Mouse (Mus musculus) MEL-GATA-1-ER (cell line): ENCODE data around the gene Stpg3.

ENCODE experiments used
- DNase-seq: peaks from one replicate; pipeline ENCODE4 v3.0.0-alpha.2; 2012; ENCODE audit warnings: low read depth; ENCODE audit errors: extremely low read depth

The Stpg3 gene

DNA sequence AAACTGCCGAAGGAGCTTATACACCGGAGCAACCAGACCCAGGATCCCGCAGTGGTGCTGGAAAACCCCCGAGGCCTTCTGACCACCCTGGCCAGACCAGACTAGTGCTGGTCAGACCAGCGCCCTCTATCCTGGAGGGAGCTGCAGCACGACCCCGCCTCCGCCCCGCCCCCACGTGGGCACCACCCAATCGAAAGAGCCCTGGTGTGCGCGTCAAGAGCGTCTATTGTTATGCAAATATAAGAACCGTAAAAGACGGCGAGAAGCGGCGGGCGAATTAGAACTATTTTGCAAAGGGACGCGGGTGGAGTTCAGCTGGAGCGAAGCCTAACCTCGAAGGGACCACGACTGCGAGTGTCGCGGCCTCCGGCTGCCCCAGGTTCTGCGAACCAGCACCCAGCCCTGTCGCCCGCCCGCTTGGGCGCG lies 33.9 kb downstream of the Stpg3 start, which contains the start of gene Nrarp:
Gene Nrarp, plus strand, starts transcription at position 281 of the 426 bp plus-strand sequence.
- peak; percentile 81 for DNase-seq

DNA sequence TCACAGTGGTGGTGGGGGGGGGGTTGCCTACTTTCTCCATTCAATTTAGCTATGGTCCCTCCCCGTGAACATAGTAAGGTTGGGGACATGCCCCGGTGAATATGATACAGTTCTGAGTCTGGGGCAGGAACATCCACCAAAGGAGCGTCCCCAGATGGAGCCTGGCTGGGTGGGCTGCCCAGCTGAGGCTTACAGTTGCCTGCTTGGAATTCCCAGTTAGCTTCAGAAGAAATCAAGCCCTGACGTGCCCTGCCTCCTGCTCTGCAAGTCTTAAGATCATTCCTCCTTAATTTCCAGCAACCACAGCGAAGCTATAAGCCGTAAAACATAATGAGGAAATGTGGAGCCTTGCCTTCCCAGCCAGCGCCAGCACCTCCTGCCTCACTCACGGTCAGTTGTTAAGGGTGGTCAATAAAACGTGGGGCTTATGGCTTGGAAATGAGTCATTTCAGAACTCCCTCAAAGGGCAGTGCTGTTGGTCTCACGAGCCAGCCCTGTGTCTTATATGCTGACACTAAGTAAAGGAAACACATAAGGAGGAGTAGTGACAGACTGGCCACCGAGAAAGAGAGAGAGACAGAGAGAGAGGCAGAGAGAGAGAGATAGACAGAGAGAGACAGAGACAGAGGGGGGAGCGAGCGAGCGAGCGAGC lies 34.7 kb downstream of the Stpg3 start:
- DNase-seq = no peak

DNA sequence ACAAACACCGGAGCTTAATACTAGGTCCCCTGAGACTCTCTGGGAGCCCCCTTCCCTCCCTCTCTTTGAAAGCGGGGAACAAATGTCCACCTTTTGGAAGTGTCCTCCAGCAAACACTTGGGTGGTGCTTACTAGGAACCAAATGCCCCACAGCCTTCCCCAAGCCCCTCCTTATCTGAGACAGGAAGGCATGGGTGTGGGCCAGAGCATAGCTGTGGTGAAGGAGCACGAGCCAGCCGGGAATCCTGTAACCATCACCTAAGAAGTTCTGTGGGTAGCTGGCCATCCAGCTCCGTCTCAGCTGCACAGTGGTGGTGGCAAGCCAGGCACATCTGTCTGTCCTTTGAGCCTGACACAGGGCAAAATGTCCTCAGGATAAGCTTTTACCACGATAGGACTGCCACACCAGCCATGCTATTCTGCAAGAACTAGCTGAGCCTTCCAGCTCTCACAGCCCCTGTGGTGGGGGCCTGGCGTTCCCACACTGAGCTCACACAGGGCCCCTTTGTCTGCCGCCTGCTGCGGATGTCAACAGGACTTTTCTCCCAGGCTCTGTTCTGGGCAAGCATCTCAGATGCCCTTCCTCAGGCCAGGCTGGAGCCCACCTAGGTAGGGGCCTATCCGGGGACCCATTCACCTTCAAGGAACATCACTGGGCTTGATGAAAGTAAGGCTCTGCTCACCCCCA lies 36.0 kb downstream of the Stpg3 start:
- DNase-seq = no peak

DNA sequence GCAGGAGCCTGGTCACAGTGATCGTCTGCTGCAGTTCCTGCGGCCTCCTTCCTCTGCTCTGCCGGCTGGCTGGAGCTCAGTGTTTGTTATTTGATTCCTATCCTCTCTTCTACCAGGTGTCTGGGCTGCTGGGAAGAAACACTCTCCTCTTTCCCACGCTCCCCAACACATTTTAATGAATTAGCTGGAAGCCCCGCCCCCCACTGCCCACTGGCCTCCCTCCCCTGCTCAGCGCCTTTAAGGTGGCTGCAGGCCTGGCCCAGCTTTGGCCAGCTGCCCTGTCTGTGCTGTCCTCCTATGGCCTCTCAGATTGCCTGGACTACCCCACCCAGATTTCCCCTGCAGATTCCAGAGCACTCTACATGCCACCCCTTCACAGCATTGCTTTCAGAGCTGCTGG lies 36.8 kb downstream of the Stpg3 start:
- no peak for DNase-seq

DNA sequence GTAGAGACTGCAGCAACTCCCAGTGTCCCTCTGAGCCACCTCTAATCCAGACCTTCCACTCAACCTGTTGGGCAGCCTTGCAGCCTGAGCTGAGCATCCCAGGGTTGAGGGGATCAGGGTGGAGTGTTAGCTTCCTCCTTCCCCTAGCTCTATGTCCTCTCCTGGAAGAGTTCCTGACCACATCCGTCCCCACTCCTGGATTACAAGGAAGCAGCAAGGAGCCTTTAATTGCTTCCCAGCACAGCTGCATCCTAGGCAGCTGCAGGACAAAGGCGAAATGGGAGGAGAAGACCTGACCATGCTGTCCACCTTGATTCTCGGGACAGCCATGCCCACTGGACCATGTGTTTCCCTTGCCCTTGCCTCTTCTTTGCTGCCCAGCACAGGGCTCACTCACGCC lies 37.4 kb downstream of the Stpg3 start:
- DNase-seq = no peak

DNA sequence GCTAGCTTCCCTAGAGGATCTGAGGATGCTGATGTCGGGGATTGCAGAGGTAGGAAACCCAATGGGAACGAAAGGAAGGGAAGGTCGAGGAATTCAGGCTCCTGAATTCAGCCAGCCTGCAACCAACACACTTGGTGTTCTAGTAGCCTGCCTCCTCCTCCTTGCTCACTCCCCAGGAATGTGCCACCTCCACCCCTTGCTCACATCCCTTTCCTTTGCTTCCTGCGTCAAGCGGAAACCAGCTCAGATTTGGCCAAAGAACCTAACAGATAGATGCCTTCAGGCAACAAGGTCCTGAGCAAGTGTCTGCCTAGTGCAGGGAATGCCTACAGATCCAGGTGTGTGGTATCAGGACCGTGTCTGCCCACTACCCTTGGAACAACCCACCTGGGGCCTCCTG lies 37.9 kb downstream of the Stpg3 start:
- DNase-seq = no peak

DNA sequence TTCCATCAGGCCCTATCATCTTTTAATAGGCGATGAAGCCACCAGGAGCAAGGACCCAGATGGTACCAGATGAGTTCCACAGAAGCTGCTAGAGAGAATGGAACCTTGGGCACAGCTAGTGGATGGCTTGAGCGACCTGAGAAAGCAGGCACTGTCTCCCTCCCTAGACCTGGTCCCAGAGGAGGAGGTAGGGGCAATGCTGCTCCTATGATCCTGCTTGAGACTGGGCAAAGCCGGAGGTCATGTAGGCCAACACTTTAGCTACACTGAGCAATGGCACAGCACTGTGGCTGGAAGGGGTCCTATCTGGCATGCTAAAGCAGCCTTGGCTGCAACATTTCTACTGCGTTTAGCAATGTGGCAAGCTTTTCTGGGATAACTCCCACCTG lies 38.8 kb downstream of the Stpg3 start:
- DNase-seq = no peak

DNA sequence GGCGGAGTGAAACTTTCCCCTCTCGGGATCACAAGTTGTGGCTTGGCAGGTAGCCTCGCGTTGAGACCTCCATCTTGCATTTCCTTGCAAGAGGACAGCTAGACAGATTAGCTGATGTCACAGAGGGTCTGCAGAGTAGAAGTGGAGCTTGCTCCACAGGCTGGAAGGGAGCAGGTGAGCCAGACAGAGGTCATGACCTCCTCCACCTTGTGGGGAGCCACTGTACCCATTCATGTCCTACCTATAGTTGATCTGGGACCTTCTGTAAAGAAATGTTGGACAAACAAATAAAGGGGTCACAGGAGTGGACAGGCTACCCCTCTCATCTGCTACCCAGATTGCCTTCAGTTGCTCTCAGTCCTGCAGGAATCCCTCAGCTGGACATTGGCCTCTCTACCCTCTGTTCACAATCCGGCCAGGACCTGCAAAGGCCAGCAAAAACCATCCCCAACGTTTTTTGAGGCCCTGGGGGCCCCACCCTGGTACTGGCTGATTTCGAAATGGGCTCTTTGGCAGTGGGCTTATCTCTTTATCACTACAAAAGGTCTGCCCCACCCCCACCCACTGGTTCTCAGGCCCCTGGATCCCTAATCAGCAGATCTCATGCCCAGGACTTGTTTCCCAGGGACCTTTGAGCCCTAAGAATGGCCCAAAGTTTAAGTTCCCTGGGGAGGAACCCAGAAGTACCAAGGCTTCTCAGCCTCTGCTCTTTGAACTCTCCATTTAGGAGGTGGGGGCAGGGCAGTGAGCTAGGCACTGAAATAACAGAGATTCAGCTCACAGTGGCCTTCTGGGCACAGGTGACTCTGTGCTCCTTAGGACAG lies 39.4 kb downstream of the Stpg3 start:
- DNase-seq = no peak

DNA sequence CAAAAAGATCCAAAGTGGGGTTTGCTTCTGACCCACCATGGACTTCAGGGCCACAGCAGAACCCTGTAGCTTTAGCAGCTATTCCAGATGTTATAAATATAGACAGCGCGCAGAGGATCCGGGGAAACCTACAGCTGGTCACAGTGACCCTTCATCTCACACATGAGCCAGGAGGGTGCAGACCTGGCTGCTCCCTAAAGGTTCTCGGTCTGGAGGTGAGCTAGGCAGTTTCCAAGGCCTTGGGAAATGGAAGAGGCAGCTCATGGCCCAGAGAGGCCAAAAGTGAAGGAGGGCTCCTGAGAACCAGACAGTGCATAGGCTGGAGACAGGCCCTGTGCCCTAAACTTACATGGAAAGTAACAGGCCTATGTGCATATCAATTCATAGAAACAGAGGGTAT lies 40.6 kb downstream of the Stpg3 start:
- DNase-seq = no peak

DNA sequence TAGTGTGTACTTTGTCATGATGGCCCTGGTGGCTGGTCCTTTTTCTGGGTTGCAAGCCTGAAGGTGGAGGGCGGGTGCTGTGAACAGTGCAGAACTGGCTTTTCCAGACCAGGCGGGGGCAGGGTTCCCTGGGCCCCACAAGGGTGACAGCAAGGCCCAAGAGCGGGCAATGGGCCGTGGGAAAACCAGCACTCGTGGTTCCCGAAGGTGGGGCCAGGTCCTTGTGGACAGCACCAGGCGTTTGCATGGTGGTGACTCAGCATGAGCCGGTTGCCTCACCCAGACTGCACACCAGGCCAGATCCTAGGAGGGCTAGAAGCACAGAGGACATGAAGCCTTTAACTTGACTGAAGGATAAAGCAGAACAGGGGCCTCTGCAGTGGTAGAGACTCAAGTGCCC lies 41.8 kb downstream of the Stpg3 start:
- no peak for DNase-seq

DNA sequence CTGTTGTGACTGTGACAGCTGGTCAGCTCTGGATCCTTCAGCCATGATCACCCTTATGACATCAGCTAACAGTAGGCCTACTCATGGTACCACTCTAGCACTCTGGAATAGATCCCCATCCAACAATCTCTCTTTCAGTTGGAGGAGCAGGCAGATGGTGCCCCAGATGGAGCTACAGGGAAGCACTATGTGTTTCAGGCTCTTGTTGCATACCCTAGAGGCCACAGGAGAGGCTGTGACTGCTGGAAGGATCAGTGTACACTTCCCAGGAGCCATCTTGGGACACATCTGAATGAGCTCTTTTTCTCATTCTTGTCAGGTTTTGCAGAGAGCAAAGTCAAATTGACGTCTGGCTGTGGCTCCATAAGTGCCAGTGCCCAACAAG lies 42.7 kb downstream of the Stpg3 start:
- no peak for DNase-seq

DNA sequence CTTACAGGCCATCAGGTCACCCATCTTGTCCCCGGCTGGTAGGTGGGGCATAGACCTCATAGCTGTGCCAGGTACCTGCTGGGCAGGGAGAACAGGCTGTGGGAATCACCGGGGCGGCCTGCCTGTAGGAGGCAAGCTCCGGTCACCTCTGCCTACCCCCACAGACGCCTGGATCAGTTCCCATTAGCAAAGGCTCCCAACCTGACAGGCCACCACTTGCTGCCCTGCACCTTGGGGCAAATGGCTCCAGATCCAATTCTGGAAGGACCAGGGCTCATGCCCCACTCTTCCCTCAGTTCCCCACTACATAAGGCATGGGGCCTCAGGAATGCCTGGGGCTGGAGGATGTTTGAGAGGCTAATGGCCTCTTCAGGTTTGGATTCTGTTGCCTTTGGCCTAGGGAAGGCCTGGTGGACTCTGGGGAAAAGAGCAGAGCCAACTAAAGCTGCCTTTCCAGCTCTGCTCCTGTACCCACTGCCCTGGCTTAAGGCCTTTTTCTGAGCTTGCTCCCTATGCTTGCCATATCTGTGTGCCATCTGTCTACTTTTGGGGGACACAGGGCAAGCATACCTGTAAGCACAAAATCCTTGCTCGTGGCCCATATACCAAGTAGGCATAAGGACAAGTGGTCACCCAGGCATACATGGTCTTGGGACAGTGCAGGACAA lies 43.2 kb downstream of the Stpg3 start:
- no peak for DNase-seq

DNA sequence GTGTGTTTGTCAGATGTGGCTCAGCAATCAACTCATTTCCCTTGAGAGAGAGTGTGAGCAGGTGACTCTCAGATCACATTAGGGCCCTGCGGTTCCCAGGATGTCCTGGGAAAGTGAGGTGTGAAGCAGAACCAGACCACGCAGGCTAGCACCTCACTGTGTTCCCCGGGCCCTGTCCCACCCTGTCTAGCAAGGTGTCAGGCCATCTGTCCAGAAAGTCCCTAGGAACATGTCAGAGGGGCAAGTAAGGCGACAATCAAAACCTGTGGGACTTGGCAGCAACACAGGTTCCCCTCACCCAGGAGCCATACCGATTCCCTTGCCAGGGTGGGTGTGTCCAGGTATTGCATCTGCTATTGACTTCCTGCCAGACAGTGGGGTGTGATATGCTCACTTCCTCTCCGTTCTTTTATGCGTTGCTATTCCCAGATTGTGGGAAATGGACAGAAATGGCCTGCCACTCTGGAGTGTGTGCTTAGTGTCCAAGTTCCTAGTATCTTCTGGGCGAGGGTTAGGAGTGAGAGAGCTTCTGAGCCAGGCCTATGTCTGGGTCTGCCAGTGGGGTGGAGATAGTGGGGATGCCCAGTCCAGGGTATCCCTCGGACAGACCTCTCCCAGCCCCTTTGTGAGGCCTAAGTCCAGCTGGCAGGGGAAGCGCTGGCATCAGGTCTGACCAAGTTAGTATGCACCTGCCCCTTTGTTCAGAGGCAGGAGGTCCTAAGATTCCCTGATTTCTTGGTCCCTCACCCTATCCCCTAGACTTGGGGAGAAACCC lies 43.9 kb downstream of the Stpg3 start:
- DNase-seq = no peak

DNA sequence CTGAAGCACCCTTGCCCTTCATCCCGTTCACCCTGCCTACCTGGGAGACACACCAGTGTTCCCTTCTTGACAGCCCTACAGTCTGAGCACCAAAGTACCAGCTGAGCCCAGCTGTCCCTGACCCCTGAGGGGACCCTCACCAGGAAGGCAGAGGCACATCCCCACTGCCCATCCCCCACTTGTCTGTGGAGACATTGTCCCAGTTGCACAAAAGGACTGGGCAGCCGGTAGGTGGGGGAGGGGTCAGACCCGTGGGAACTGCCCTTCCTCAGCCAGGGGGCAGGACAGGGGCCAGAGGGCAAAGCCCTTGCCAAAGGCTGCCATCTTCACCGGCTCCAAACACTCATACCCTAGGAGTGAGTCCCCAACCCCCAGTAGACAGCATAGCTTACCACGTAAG lies 44.7 kb downstream of the Stpg3 start:
- no peak for DNase-seq

DNA sequence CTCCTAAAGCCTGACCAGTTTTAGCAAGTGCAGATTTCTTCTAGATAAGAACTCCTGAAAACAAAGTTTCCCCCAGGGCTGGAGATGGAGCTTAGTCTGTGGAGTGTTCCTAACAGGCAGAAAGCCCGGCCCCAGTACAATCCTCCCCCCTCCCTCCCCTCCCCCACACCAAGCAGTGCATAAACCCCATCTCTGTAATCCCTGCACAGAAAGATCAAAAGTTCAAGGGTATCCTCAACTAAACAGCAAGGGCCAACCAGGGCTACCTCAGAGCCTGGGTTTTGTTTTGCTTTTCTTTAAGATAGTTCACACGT lies 45.8 kb downstream of the Stpg3 start:
- no peak for DNase-seq

DNA sequence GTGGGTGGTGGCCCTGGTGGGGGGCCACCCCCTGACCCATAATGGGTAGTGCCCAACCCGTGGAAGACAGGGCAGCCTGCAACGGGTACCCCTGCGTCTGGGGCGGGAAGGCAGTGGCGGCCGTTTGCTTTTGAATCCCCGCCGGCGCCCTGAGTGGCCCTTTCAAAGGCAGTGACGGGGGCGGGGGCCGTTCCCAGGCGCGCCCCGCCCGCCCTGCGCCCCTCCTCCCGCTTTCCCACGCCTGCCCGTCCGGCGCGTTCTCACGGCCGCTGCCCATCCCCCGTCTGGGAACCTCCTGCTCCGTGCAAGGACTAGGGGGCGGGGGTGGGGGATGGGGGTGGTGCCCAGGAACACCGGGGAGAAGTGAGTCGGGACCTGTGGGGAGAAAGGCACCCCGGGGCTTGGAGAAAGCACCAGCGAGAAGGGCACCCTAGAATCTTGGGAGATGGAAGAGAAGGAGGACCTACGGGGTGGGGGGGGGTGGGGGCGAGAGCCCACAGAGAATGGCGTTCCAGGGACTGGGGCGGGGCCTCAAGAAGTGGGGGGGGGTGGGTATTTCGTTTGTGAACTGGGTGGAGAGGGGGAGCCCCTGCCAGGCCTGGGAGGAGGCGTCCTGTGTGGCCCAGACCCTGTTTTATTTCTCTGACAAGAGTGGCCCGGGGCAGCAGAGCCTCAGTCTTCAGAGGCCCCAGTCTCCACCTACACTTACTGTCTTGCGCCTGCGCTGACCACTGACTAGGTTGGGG lies 46.3 kb downstream of the Stpg3 start:
- no peak for DNase-seq

DNA sequence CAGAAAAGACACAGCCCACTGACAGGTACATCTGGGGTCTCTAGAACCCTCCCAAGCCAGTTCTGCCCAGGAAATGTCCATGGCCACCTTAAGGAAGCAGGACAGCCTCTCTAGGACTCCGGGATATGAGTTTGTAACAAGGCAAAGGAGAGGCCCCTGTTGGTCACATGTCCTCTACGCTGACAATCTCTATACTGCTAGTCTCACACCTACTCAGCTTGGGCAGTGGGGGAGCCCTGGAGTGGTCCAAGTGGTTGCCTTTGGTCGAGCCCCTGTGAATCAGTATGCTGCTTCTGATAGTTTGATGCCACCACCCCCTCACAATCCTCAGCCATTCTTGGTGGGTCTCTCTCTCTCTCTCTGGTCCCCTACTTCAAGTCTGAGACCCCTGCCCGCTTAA lies 47.0 kb downstream of the Stpg3 start:
- no peak for DNase-seq
